Mouse (Mus musculus) forebrain, embryonic 14.5 days (tissue): Measurements from ENCODE around the gene Slc35e3. TPM values are rescaled to one million over a fixed set of nuclear protein-coding genes. Genes with fewer than 3 reads are reported as not detected.
"Not testable (repeated sequence)": the region's sequence is repeated elsewhere in the genome, so short reads cannot be mapped to it uniquely, and the experiment has no call there.

ENCODE experiments used
- ATAC-seq: fragments of 200-750 bp; cut with Nextera tagmentation; 2 replicates; pipeline ENCODE4 v1.8.0; 2017; ENCODE audit warnings: mild to moderate bottlenecking, moderate library complexity
- DNase-seq: peaks from one replicate; pipeline ENCODE4 v3.0.0-alpha.2; 2015; ENCODE audit warnings: low spot score
- H3K27ac ChIP-seq: fragments of 300-500 bp; sonication (generic); 2 replicates; pipeline ENCODE4 v1.5.1; 2014; ENCODE audit warnings: low read depth, mild to moderate bottlenecking, control low read depth, low read length, moderate library complexity
- H3K27me3 ChIP-seq: fragments of 300-500 bp; sonication (generic); replicated peaks from 2 replicates; pipeline ENCODE4 v1.6.1; 2014; ENCODE audit warnings: low read length, control low read depth, mixed read lengths; ENCODE audit not compliant: control insufficient read depth, insufficient read depth
- H3K36me3 ChIP-seq: fragments of 300-500 bp; sonication (generic); 2 replicates; pipeline ENCODE4 v1.6.1; 2014; ENCODE audit warnings: low read length, control low read depth; ENCODE audit not compliant: control insufficient read depth, insufficient read depth
- H3K4me1 ChIP-seq: fragments of 300-500 bp; sonication (generic); 2 replicates; pipeline ENCODE4 v1.6.1; 2014; ENCODE audit warnings: antibody characterized with exemption, low read length, control low read depth; ENCODE audit not compliant: control insufficient read depth, insufficient read depth
- H3K4me2 ChIP-seq: fragments of 300-500 bp; sonication (generic); 2 replicates; pipeline ENCODE4 v1.6.1; 2014; ENCODE audit warnings: mild to moderate bottlenecking, control low read depth, low read length
- H3K4me3 ChIP-seq: fragments of 300-500 bp; sonication (generic); 2 replicates; pipeline ENCODE4 v1.5.1; 2014; ENCODE audit warnings: low read depth, low read length, control low read depth
- H3K9ac ChIP-seq: fragments of 300-500 bp; sonication (generic); 2 replicates; pipeline ENCODE4 v1.6.1; 2014; ENCODE audit warnings: mild to moderate bottlenecking, low read length, control low read depth, moderate library complexity
- H3K9me3 ChIP-seq: fragments of 300-500 bp; sonication (generic); replicated peaks from 2 replicates; pipeline ENCODE4 v1.6.1; 2016; ENCODE audit warnings: low read length, control low read depth, mixed read lengths; ENCODE audit not compliant: control insufficient read depth
- WGBS: fragments of 180-500 bp; shearing (Covaris S2); extraction: QIAGEN DNeasy Blood & Tissue Kit; methylation state at CpG from one replicate; pipeline ENCODE4 v1.1.7; 2014; 5-methylcytosine and 5-hydroxymethylcytosine counted together
- polyA plus RNA-seq: library from polyadenylated mRNA; unstranded; fragments of >200 nt; fragmentation: Nextera tagmentation; extraction: Ambion mirVana; gene quantifications from 2 replicates; pipeline ENCODE4 v1.2.1, GENCODE M21; 2014

Slc35e3 gene
- polyA plus RNA-seq, 1 experiment from 2014 or later, result 17.7 TPM

DNA sequence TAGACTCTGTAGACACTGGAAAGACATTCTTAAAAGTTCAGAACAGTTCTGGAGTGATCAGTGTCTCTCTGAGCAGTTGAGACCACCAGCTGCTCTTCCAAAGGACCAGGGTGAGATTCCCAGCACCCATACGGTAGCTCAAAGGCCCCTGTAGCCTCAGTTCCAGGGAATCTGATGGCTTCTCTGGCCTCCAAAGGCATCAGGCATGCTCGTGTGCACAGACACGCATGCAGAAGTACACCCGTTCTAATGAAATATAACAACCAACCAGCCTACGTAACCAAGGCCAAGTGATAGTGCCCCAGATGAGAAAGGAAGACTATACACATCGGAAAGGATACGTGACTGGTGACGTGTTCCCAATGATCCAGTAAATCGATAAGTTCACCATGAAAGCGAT is 6.0 kb downstream of the Slc35e3 start:
- H3K27me3 ChIP-seq, result no peaks in the 10 kb centered on the region
- no peak overlapping the region for H3K27ac ChIP-seq
- DNase-seq (no peak), ATAC-seq (no peak)
- no peak overlapping the region for H3K4me2 ChIP-seq
- peaks cover 14% of the 10 kb centered on the region for H3K4me1 ChIP-seq
- no peak overlapping the region for H3K4me3 ChIP-seq
- no peaks in the 10 kb centered on the region for H3K9me3 ChIP-seq
- peaks cover 64% of the 10 kb centered on the region for H3K36me3 ChIP-seq
- no peak overlapping the region for H3K9ac ChIP-seq
- 98% methylated on average over 10 of the region's 10 CpGs for WGBS

DNA sequence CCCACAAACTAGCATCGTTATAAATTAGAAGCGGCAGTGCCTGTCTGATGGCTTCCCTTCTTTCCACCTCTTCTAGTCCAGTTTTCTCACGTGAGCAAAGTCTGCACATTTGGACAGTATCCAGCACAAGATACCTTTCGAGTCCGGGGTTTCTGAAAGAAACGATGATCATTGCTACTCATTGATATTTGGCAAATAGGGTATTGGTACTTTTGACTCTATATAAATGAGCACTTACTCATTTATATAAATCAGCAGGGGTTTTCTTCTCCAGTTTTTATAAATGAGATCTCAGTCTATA is 6.6 kb downstream of the Slc35e3 start:
- DNase-seq, result no peak
- H3K4me1 ChIP-seq, result peaks cover 9% of the 10 kb centered on the region; the same call in 1 of the 2 replicates
- H3K9me3 ChIP-seq, result no peaks in the 10 kb centered on the region
- 96% methylated on average over 6 of the region's 6 CpGs for WGBS
- H3K27me3 ChIP-seq, result no peaks in the 10 kb centered on the region
- no peak for ATAC-seq
- peaks cover 64% of the 10 kb centered on the region for H3K36me3 ChIP-seq
- no peak overlapping the region for H3K4me2 ChIP-seq
- H3K27ac ChIP-seq, result no peak overlapping the region
- no peak overlapping the region for H3K4me3 ChIP-seq
- no peak overlapping the region for H3K9ac ChIP-seq

DNA sequence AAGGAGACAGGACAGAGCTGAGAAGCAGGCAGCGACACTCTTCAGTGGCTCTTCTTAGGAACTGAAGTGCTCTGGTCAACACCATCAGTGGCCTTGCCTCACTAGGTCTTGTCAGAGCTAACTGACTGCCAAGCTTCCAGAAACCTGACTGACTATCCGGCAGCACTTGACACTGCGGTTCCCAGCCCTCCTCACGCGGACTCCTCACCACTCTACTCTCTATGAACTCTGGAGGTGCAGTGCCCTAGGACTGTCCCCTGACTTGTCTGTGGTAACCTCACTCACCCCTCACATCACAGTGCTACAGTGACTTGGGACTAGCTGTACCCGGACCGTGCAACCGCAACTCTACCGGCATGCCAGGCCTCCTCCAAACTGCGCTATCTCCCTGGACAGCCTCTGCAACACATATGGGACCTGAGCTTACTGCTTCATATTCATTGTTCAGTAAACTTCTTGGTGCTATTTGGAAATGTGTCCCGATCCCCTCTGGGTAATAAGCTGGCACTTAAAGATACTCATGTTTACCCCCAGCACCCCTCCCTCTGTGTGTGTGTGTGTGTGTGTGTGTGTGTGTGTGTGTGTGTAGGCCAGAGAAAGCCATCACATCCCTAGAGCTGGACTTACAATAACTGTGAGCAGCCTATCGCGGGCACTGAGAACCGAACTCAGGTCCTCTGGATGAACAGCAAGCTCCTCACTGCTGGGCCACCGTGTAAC is 7.1 kb downstream of the Slc35e3 start:
- ATAC-seq (no peak), DNase-seq (no peak)
- Histone ChIP-seq H3K27ac (no peak overlapping the region), H3K27me3 (no peaks in the 10 kb centered on the region), H3K9ac (no peak overlapping the region), H3K4me3 (no peak overlapping the region), H3K9me3 (no peaks in the 10 kb centered on the region), H3K4me1 (peaks cover 4% of the 10 kb centered on the region; the same call in 1 of the 2 replicates), H3K36me3 (peaks cover 64% of the 10 kb centered on the region), H3K4me2 (no peak overlapping the region)
- WGBS, result 93% methylated on average over 15 of the region's 15 CpGs

- DNase-seq (no peak), ATAC-seq (no peak)
- no peaks in the 10 kb centered on the region for H3K9me3 ChIP-seq
- H3K36me3 ChIP-seq, result peaks cover 64% of the 10 kb centered on the region
- H3K4me1 ChIP-seq, result no peaks in the 10 kb centered on the region
- no peaks in the 10 kb centered on the region for H3K27me3 ChIP-seq
- H3K4me2 ChIP-seq, result no peak overlapping the region
- no peak overlapping the region for H3K27ac ChIP-seq
- no peak overlapping the region for H3K9ac ChIP-seq
- 76% methylated on average over 13 of the region's 13 CpGs for WGBS
- no peak overlapping the region for H3K4me3 ChIP-seq
Measured at GRCm38 (mm10) chr10:117738140-117738921, 7.8 kb downstream of the Slc35e3 start.

GRCm38 (mm10) chr10:117737498-117737897 is 8.7 kb downstream of the Slc35e3 start:
- not testable (repeated sequence) for DNase-seq, H3K27ac ChIP-seq, H3K9ac ChIP-seq, H3K4me1 ChIP-seq, H3K27me3 ChIP-seq, H3K4me3 ChIP-seq, H3K9me3 ChIP-seq, ATAC-seq, H3K4me2 ChIP-seq
- WGBS, result 93% methylated on average over 8 of the region's 8 CpGs
- H3K36me3 ChIP-seq, result peaks cover 67% of the 10 kb centered on the region

DNA sequence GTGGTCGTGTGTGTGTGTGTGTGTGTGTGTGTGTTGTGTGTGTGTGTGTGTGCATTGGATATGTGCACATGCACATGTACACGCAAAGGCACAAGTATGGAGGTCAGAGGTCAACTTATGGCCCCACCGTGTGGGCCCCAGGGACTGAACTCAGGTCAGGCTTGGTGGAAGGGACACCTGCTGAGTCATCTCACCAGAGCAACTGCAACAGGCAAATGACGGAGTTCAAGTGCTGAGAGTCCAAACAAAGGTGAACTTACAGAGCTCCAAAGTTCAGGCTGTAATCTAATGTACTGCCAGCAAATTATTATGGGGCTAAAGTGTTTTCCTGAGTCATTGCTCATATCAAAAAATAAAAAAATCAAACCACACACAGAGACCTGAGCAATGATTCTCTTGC is 9.1 kb downstream of the Slc35e3 start:
- no peak overlapping the region for H3K4me3 ChIP-seq
- H3K27ac ChIP-seq, result no peak overlapping the region
- H3K36me3 ChIP-seq, result peaks cover 63% of the 10 kb centered on the region
- H3K4me1 ChIP-seq, result no peaks in the 10 kb centered on the region
- H3K9ac ChIP-seq, result no peak overlapping the region
- ATAC-seq (no peak), DNase-seq (no peak)
- no peak overlapping the region for H3K4me2 ChIP-seq
- no peaks in the 10 kb centered on the region for H3K9me3 ChIP-seq
- 83% methylated on average over 4 of the region's 4 CpGs for WGBS
- no peaks in the 10 kb centered on the region for H3K27me3 ChIP-seq

GRCm38 (mm10) chr10:117736573-117736972 is 9.6 kb downstream of the Slc35e3 start:
- Histone ChIP-seq H3K9ac (no peak overlapping the region), H3K4me2 (no peak overlapping the region), H3K36me3 (peaks cover 59% of the 10 kb centered on the region), H3K9me3 (no peaks in the 10 kb centered on the region), H3K27me3 (no peaks in the 10 kb centered on the region), H3K4me3 (no peak overlapping the region), H3K27ac (no peak overlapping the region), H3K4me1 (no peaks in the 10 kb centered on the region)
- 92% methylated on average over 5 of the region's 5 CpGs for WGBS
- DNase-seq, result no peak
- ATAC-seq, result no peak

- peaks cover 48% of the 10 kb centered on the region for H3K36me3 ChIP-seq
- H3K4me2 ChIP-seq, H3K9ac ChIP-seq, H3K4me3 ChIP-seq, DNase-seq, H3K27ac ChIP-seq, H3K9me3 ChIP-seq, ATAC-seq, H3K4me1 ChIP-seq, H3K27me3 ChIP-seq: not testable (repeated sequence)
- WGBS, result 93% methylated on average over 11 of the region's 12 CpGs
Measured at GRCm38 (mm10) chr10:117735396-117735795, 10.8 kb downstream of the Slc35e3 start.
